Mouse (Mus musculus) bone marrow macrophage, adult 2 months (primary cell): Measurements from ENCODE around the gene Col23a1.

Experiments used
- CTCF ChIP-seq: IDR thresholded peaks from 2 replicates; pipeline ENCODE4 v1.5.1; 2012; ENCODE audit warnings: low read depth, mild to moderate bottlenecking, low read length, moderate library complexity
- POLR2A ChIP-seq: IDR thresholded peaks from 2 replicates; pipeline ENCODE4 v1.6.1; 2012; ENCODE audit warnings: mild to moderate bottlenecking, low read depth, low read length, borderline replicate concordance

GRCm38 (mm10) chr11:51609266-51609909, 319.7 kb downstream of the Col23a1 start:
- no peak for TF ChIP-seq CTCF
- TF ChIP-seq POLR2A: no peak
